Comparison of ENCODE assay signal across 10 mouse cellular contexts in the genomic region with DNA sequence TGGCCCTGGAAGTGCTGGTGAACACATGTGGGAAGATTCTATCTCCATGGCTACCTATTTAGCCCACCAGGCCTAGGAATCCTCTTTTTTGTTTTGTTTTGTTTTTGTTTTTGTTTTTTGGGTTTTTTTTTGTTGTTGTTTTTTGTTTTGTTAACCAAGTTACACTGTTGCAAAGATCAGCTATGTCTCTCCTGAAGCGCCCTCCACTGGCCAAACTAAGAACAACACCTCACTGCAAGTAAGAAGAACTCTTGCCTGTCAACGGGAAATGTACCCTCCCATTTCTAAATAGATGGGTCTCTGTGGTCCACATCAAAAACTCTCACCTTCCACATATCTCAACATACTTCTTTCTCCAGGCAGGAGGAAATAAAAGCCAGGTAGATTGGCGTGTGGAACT. TPM values are rescaled to one million over a fixed set of nuclear protein-coding genes. Genes with fewer than 3 reads are reported as not detected.
A peak's percentile ranks its signal among the peaks of the same experiment; 100 is the strongest.
DNase-seq lines count a peak whose midpoint lies in the region; ATAC-seq and TF ChIP-seq lines count a peak whose summit lies in the region.
"Had no signal": no experiment of that assay in that cellular context is flagged by ENCODE, and none has a peak within 500 bp of the region (broad histone marks: within the 10 kb centered on the region; RNA-seq: fewer than 3 reads in every experiment).

No protein-coding gene starts in this region.

- no peak overlapping the region for H3K27ac ChIP-seq in forebrain, postnatal 0 days (ENCODE audit: low read depth, low read length)
- H3K27ac ChIP-seq in forebrain, embryonic 14.5 days (ENCODE audit: low read depth, low read length) = no peak overlapping the region

- DNase-seq in forebrain, postnatal 0 days = peak; percentile 75
- no peak for DNase-seq in forebrain, embryonic 14.5 days (ENCODE audit: low spot score)
- DNase-seq in ovary, postnatal 36 days (ENCODE audit: low spot score) = peak; percentile 31
- DNase-seq in ovary, postnatal 10 days (ENCODE audit: low spot score) = no peak
- peak; percentile 68 to 76 for DNase-seq in cerebellum, adult 18-20 months
- DNase-seq in kidney, adult 9 months = peak; percentile 67
- peak; percentile 71 for DNase-seq in lung, postnatal 36 days

- no peaks in the 10 kb centered on the region for H3K9me3 ChIP-seq in forebrain, postnatal 0 days (ENCODE audit: low read length)
- H3K9me3 ChIP-seq in forebrain, embryonic 14.5 days (replicated peaks; ENCODE audit: control insufficient read depth, low read length) = no peaks in the 10 kb centered on the region
- H3K9me3 ChIP-seq: megakaryocyte, embryonic 14.5 days had no signal

- peaks cover 54% of the 10 kb centered on the region for H3K27me3 ChIP-seq in forebrain, postnatal 0 days (ENCODE audit: insufficient read depth, low read length)
- H3K27me3 ChIP-seq in forebrain, embryonic 14.5 days (replicated peaks; ENCODE audit: control insufficient read depth, insufficient read depth, low read length) = peaks cover 55% of the 10 kb centered on the region

- no peaks in the 10 kb centered on the region for H3K4me1 ChIP-seq in forebrain, postnatal 0 days (ENCODE audit: insufficient read depth)
- peaks cover 4% of the 10 kb centered on the region; the same call in 1 of the 2 replicates for H3K4me1 ChIP-seq in forebrain, embryonic 14.5 days (ENCODE audit: control insufficient read depth, insufficient read depth, low read length)
- H3K4me1 ChIP-seq: megakaryocyte, embryonic 14.5 days had no signal

- no peak overlapping the region for H3K9ac ChIP-seq in forebrain, postnatal 0 days
- no peak overlapping the region for H3K9ac ChIP-seq in forebrain, embryonic 14.5 days (ENCODE audit: low read length)

- H3K4me3 ChIP-seq in forebrain, postnatal 0 days (ENCODE audit: low read depth, low read length) = no peak overlapping the region
- no peak overlapping the region for H3K4me3 ChIP-seq in forebrain, embryonic 14.5 days (ENCODE audit: low read depth, low read length)
- H3K4me3 ChIP-seq: megakaryocyte, embryonic 14.5 days had no signal

- no peak for ATAC-seq in forebrain, postnatal 0 days
- no peak for ATAC-seq in forebrain, embryonic 14.5 days
- no peak for ATAC-seq in megakaryocyte progenitor cell, adult 5-6 weeks (replicated peaks; ENCODE audit: poor library complexity)

- TF ChIP-seq CTCF in forebrain, postnatal 0 days (IDR thresholded peaks at IDR 0.05; ENCODE audit: low read depth) = peak; percentile 57

- no peak overlapping the region for H3K4me2 ChIP-seq in forebrain, postnatal 0 days (ENCODE audit: low read depth)
- no peak overlapping the region for H3K4me2 ChIP-seq in forebrain, embryonic 14.5 days (ENCODE audit: low read length)

- H3K36me3 ChIP-seq in forebrain, postnatal 0 days (ENCODE audit: insufficient read depth) = no peaks in the 10 kb centered on the region
- no peaks in the 10 kb centered on the region for H3K36me3 ChIP-seq in forebrain, embryonic 14.5 days (ENCODE audit: control insufficient read depth, insufficient read depth, low read length)

- 5% methylated on average over 3 of the region's 3 CpGs for WGBS in forebrain, postnatal 0 days
- WGBS in forebrain, embryonic 14.5 days = 3% methylated on average over 3 of the region's 3 CpGs

RNA-seq across cellular contexts. Expression of gene Cryba2, which starts 8.7 kb away (rescaled TPM):
- total RNA-seq in forebrain, postnatal 0 days (2014; rRNA removed) = not detected in 2 replicates
- polyA plus RNA-seq in forebrain, postnatal 0 days (2015; fragmentation: Nextera tagmentation; extraction: Ambion mirVana) = not detected in 2 replicates
- polyA plus RNA-seq in forebrain, embryonic 14.5 days (2014; fragmentation: Nextera tagmentation; extraction: Ambion mirVana) = not detected in 2 replicates
- not detected in 2 replicates for total RNA-seq in megakaryocyte progenitor cell, adult 5-6 weeks (2015)
- not detected in 2 replicates for total RNA-seq in megakaryocyte progenitor cell, adult 5-6 weeks (2017)
- polyA plus RNA-seq: heart, embryonic 16.5 days had no signal

RNA-seq across cellular contexts. Expression of gene Fev, which starts 16.5 kb away (rescaled TPM):
- total RNA-seq in forebrain, postnatal 0 days (2014; rRNA removed) = not detected in 2 replicates
- not detected in 2 replicates for polyA plus RNA-seq in forebrain, postnatal 0 days (2015; fragmentation: Nextera tagmentation; extraction: Ambion mirVana)
- not detected in 2 replicates for polyA plus RNA-seq in forebrain, embryonic 14.5 days (2014; fragmentation: Nextera tagmentation; extraction: Ambion mirVana)
- not detected in 2 replicates for total RNA-seq in megakaryocyte progenitor cell, adult 5-6 weeks (2015)
- not detected in 2 replicates for total RNA-seq in megakaryocyte progenitor cell, adult 5-6 weeks (2017)

RNA-seq across cellular contexts. Expression of gene Cfap65, which starts 33.7 kb away (rescaled TPM):
- 2.1 and 3.4 TPM in 2 replicates for total RNA-seq in forebrain, postnatal 0 days (2014; rRNA removed)
- 0.52 and 1.1 TPM in 2 replicates for polyA plus RNA-seq in forebrain, postnatal 0 days (2015; fragmentation: Nextera tagmentation; extraction: Ambion mirVana)
- polyA plus RNA-seq in forebrain, embryonic 14.5 days (2014; fragmentation: Nextera tagmentation; extraction: Ambion mirVana) = 0.29 and 0.68 TPM in 2 replicates
- total RNA-seq in megakaryocyte progenitor cell, adult 5-6 weeks (2015) = not detected in 2 replicates
- not detected in 2 replicates for total RNA-seq in megakaryocyte progenitor cell, adult 5-6 weeks (2017)

RNA-seq across cellular contexts. Expression of gene Cdk5r2, which starts 47.0 kb away (rescaled TPM):
- 24.2 and 27.2 TPM in 2 replicates for total RNA-seq in forebrain, postnatal 0 days (2014; rRNA removed)
- polyA plus RNA-seq in forebrain, postnatal 0 days (2015; fragmentation: Nextera tagmentation; extraction: Ambion mirVana) = 9.7 and 10.0 TPM in 2 replicates
- polyA plus RNA-seq in forebrain, embryonic 14.5 days (2014; fragmentation: Nextera tagmentation; extraction: Ambion mirVana) = 4.5 and 5.3 TPM in 2 replicates
- total RNA-seq in megakaryocyte progenitor cell, adult 5-6 weeks (2015) = not detected in 2 replicates
- not detected in 2 replicates for total RNA-seq in megakaryocyte progenitor cell, adult 5-6 weeks (2017)
- polyA plus RNA-seq: heart, embryonic 16.5 days had no signal

RNA-seq across cellular contexts. Expression of gene Ihh, which starts 49.8 kb away (rescaled TPM):
- 0.08 and 0.29 TPM in 2 replicates for total RNA-seq in forebrain, postnatal 0 days (2014; rRNA removed)
- 0.11 and 0.19 TPM in 2 replicates for polyA plus RNA-seq in forebrain, postnatal 0 days (2015; fragmentation: Nextera tagmentation; extraction: Ambion mirVana)
- 0.09 and 0.20 TPM in 2 replicates for polyA plus RNA-seq in forebrain, embryonic 14.5 days (2014; fragmentation: Nextera tagmentation; extraction: Ambion mirVana)
- total RNA-seq in megakaryocyte progenitor cell, adult 5-6 weeks (2015) = 0.07 TPM in 1 of 2 replicates, not detected in the other
- total RNA-seq in megakaryocyte progenitor cell, adult 5-6 weeks (2017) = not detected in 2 replicates

Comparison
In these comparisons a context has a peak if more than half of its experiments do, and no peak if none do; other contexts are left out.
1. DNase-seq: peak in forebrain, postnatal 0 days (single experiment), ovary, postnatal 36 days (single experiment), cerebellum, adult 18-20 months (2 of 2), kidney, adult 9 months (single experiment) and lung, postnatal 36 days (single experiment); none in forebrain, embryonic 14.5 days (single experiment) and ovary, postnatal 10 days (single experiment).